Mouse (Mus musculus) granulocyte monocyte progenitor cell, adult 5-6 weeks (primary cell): ENCODE data around the gene Rmnd5a. TPM values are rescaled to one million over a fixed set of nuclear protein-coding genes. Genes with fewer than 3 reads are reported as not detected.
A peak's percentile ranks its signal among the peaks of the same experiment; 100 is the strongest.
"Not testable (repeated sequence)": the region's sequence is repeated elsewhere in the genome, so short reads cannot be mapped to it uniquely, and the experiment has no call there.

Source experiments
- ATAC-seq: replicated peaks from 2 replicates; pipeline ENCODE4 v1.8.0; 2016; ENCODE audit warnings: mild to moderate bottlenecking, moderate TSS enrichment, inconsistent platforms; ENCODE audit not compliant: poor library complexity, severe bottlenecking
- total RNA-seq, 2 experiments: library from RNA; stranded (forward) in 1 of 2; stranded (reverse) in 1 of 2; fragments of 200-712, 200-1000 nt in 1 of 2; fragments of >200 nt in 1 of 2; fragmentation: Nextera tagmentation in 1 of 2; gene quantifications; 2 replicates each; pipeline ENCODE4 v1.2.3; 2014 to 2017

The Rmnd5a gene
- total RNA-seq (2014; fragmentation: Nextera tagmentation) (29.0 and 39.8 TPM in 2 replicates), total RNA-seq (2017) (54.4 TPM in 2 replicates)

GRCm38 (mm10) chr6:71440492-71441250 lies at the start of gene Rmnd5a:
Rmnd5a (minus strand) TSS chr6:71440637.
- ATAC-seq = peak; percentile 82

GRCm38 (mm10) chr6:71487966-71488365 lies 47.5 kb upstream of the Rmnd5a start:
- no peak for ATAC-seq

GRCm38 (mm10) chr6:71486867-71487266 lies 46.4 kb upstream of the Rmnd5a start:
- peak; percentile 58 for ATAC-seq

- no peak for ATAC-seq
Observed at GRCm38 (mm10) chr6:71486226-71486625, 45.8 kb upstream of the Rmnd5a start.

GRCm38 (mm10) chr6:71485246-71485645 lies 44.8 kb upstream of the Rmnd5a start:
- ATAC-seq = no peak

- no peak for ATAC-seq
Observed at GRCm38 (mm10) chr6:71481136-71481535, 40.7 kb upstream of the Rmnd5a start.

GRCm38 (mm10) chr6:71480136-71480535 lies 39.7 kb upstream of the Rmnd5a start:
- ATAC-seq = no peak

GRCm38 (mm10) chr6:71479588-71479987 lies 39.2 kb upstream of the Rmnd5a start:
- ATAC-seq = not testable (repeated sequence)

- ATAC-seq = not testable (repeated sequence)
Observed at GRCm38 (mm10) chr6:71478816-71479568, 38.6 kb upstream of the Rmnd5a start.

GRCm38 (mm10) chr6:71476783-71477182 lies 36.3 kb upstream of the Rmnd5a start:
- ATAC-seq = peak; percentile 83

- no peak for ATAC-seq
Observed at GRCm38 (mm10) chr6:71475604-71476003, 35.2 kb upstream of the Rmnd5a start.

GRCm38 (mm10) chr6:71472786-71473185 lies 32.3 kb upstream of the Rmnd5a start:
- ATAC-seq = no peak

- ATAC-seq = no peak
Observed at GRCm38 (mm10) chr6:71471830-71472520, 31.5 kb upstream of the Rmnd5a start.

- ATAC-seq = no peak
Observed at GRCm38 (mm10) chr6:71469291-71469690, 28.9 kb upstream of the Rmnd5a start.

GRCm38 (mm10) chr6:71467766-71468165 lies 27.3 kb upstream of the Rmnd5a start:
- no peak for ATAC-seq

GRCm38 (mm10) chr6:71465146-71465545 lies 24.7 kb upstream of the Rmnd5a start:
- ATAC-seq = no peak

GRCm38 (mm10) chr6:71457956-71458608 lies 17.6 kb upstream of the Rmnd5a start:
- ATAC-seq = peak; percentile 59

GRCm38 (mm10) chr6:71453983-71454739 lies 13.7 kb upstream of the Rmnd5a start:
- ATAC-seq = not testable (repeated sequence)

- ATAC-seq = peak; percentile 98
Observed at GRCm38 (mm10) chr6:71452792-71453191, 12.4 kb upstream of the Rmnd5a start.

- no peak for ATAC-seq
Observed at GRCm38 (mm10) chr6:71445560-71445959, 5.1 kb upstream of the Rmnd5a start.
